ENCODE assay signal across 21 mouse cellular contexts in genomic region chr5:117164516-117164915, GRCm38 (mm10). TPM values are rescaled to one million over a fixed set of nuclear protein-coding genes. Genes with fewer than 3 reads are reported as not detected.
A peak's percentile ranks its signal among the peaks of the same experiment; 100 is the strongest.
DNase-seq lines count a peak whose midpoint lies in the region; ATAC-seq and TF ChIP-seq lines count a peak whose summit lies in the region.
"Had no signal": no experiment of that assay in that cellular context is flagged by ENCODE, and none has a peak within 500 bp of the region (broad histone marks: within the 10 kb centered on the region; RNA-seq: fewer than 3 reads in every experiment).

No protein-coding gene starts in this region.

- H3K36me3 ChIP-seq in liver, embryonic 16.5 days (ENCODE audit: control insufficient read depth, insufficient read depth) = 0 out of 2 replicates have a peak, but pooled peaks cover 5% of the 10 kb centered on the region
- H3K36me3 ChIP-seq in liver, embryonic 11.5 days (ENCODE audit: control insufficient read depth, insufficient read depth, low read length) = peaks cover 9% of the 10 kb centered on the region; the same call in 1 of the 2 replicates
- no peaks in the 10 kb centered on the region for H3K36me3 ChIP-seq in lung, postnatal 0 days (ENCODE audit: insufficient read depth, low read length)
- H3K36me3 ChIP-seq: embryonic facial prominence, embryonic 13.5 days; hindbrain, embryonic 15.5 days; limb, embryonic 13.5 days; midbrain, embryonic 12.5 days had no signal

- no peak overlapping the region for H3K4me2 ChIP-seq in liver, embryonic 16.5 days (ENCODE audit: low read depth, low read length)
- no peak overlapping the region for H3K4me2 ChIP-seq in liver, embryonic 11.5 days
- H3K4me2 ChIP-seq in lung, postnatal 0 days (replicated peaks; ENCODE audit: low read depth, low read length) = no peak overlapping the region
- H3K4me2 ChIP-seq: embryonic facial prominence, embryonic 13.5 days; hindbrain, embryonic 15.5 days; limb, embryonic 13.5 days; lung, embryonic 14.5 days; midbrain, embryonic 12.5 days had no signal

- no peaks in the 10 kb centered on the region for H3K9me3 ChIP-seq in liver, embryonic 16.5 days (replicated peaks; ENCODE audit: control insufficient read depth, low read length)
- no peaks in the 10 kb centered on the region for H3K9me3 ChIP-seq in liver, embryonic 11.5 days (ENCODE audit: control insufficient read depth, low read length)
- H3K9me3 ChIP-seq in lung, postnatal 0 days (ENCODE audit: low read length) = no peaks in the 10 kb centered on the region
- H3K9me3 ChIP-seq: embryonic facial prominence, embryonic 13.5 days; hindbrain, embryonic 15.5 days; limb, embryonic 13.5 days; midbrain, embryonic 12.5 days had no signal

- no peak overlapping the region for H3K4me3 ChIP-seq in liver, embryonic 16.5 days (ENCODE audit: low read depth, low read length)
- H3K4me3 ChIP-seq in liver, embryonic 11.5 days (ENCODE audit: low read depth, low read length) = no peak overlapping the region
- H3K4me3 ChIP-seq in lung, postnatal 0 days (ENCODE audit: low read depth, low read length) = no peak overlapping the region
- H3K4me3 ChIP-seq: embryonic facial prominence, embryonic 13.5 days; hindbrain, embryonic 15.5 days; limb, embryonic 13.5 days; midbrain, embryonic 12.5 days had no signal

- TF ChIP-seq EP300 in lung, postnatal 0 days (IDR thresholded peaks at IDR 0.05) = no peak

- no peak overlapping the region for H3K9ac ChIP-seq in liver, embryonic 16.5 days (ENCODE audit: low read depth, low read length)
- H3K9ac ChIP-seq in liver, embryonic 11.5 days (ENCODE audit: low read depth, low read length) = no peak overlapping the region
- no peak overlapping the region for H3K9ac ChIP-seq in lung, postnatal 0 days (replicated peaks; ENCODE audit: low read depth)
- H3K9ac ChIP-seq: embryonic facial prominence, embryonic 13.5 days; hindbrain, embryonic 15.5 days; limb, embryonic 13.5 days; lung, embryonic 14.5 days; midbrain, embryonic 12.5 days had no signal

- no peak for TF ChIP-seq CTCF in lung, postnatal 0 days (IDR thresholded peaks at IDR 0.05)

- H3K4me1 ChIP-seq in liver, embryonic 16.5 days (ENCODE audit: control insufficient read depth, low read depth, low read length) = peaks cover 6% of the 10 kb centered on the region
- H3K4me1 ChIP-seq in liver, embryonic 11.5 days (replicated peaks; ENCODE audit: control insufficient read depth, insufficient read depth, low read length) = peaks cover 4% of the 10 kb centered on the region
- no peaks in the 10 kb centered on the region for H3K4me1 ChIP-seq in lung, postnatal 0 days (ENCODE audit: insufficient read depth, low read depth, low read length)
- H3K4me1 ChIP-seq: embryonic facial prominence, embryonic 13.5 days; hindbrain, embryonic 15.5 days had no signal

- H3K27me3 ChIP-seq in liver, embryonic 16.5 days (ENCODE audit: control insufficient read depth, insufficient read depth, low read depth, low read length) = no peaks in the 10 kb centered on the region
- H3K27me3 ChIP-seq in liver, embryonic 11.5 days (replicated peaks; ENCODE audit: control insufficient read depth, insufficient read depth, low read length) = no peaks in the 10 kb centered on the region
- no peaks in the 10 kb centered on the region for H3K27me3 ChIP-seq in lung, postnatal 0 days (replicated peaks; ENCODE audit: insufficient read depth, low read length)
- H3K27me3 ChIP-seq: embryonic facial prominence, embryonic 13.5 days; hindbrain, embryonic 15.5 days; limb, embryonic 13.5 days; midbrain, embryonic 12.5 days had no signal

- peak; percentile 36 for ATAC-seq in liver, embryonic 16.5 days (ENCODE audit: low read depth)
- no peak for ATAC-seq in liver, embryonic 11.5 days (replicated peaks; ENCODE audit: low FRiP score)
- ATAC-seq in megakaryocyte progenitor cell, adult 5-6 weeks (replicated peaks; ENCODE audit: poor library complexity) = peak; percentile 60
- no peak for ATAC-seq in lung, postnatal 0 days
- ATAC-seq: activated CD4-positive, CD25-positive, alpha-beta regulatory T cell, adult 4 months; forebrain, embryonic 14.5 days had no signal

- no peak overlapping the region for H3K27ac ChIP-seq in liver, embryonic 16.5 days (ENCODE audit: low read length)
- no peak overlapping the region for H3K27ac ChIP-seq in liver, embryonic 11.5 days (ENCODE audit: low read depth, low read length)
- no peak overlapping the region for H3K27ac ChIP-seq in lung, postnatal 0 days (ENCODE audit: low read length)
- H3K27ac ChIP-seq: embryonic facial prominence, embryonic 13.5 days; hindbrain, embryonic 15.5 days; limb, embryonic 13.5 days; midbrain, embryonic 12.5 days had no signal

- 80% methylated on average over 5 of the region's 5 CpGs for WGBS in liver, embryonic 16.5 days (ENCODE audit: insufficient replicate concordance)
- 86% methylated on average over 5 of the region's 5 CpGs for WGBS in liver, embryonic 11.5 days
- 87% methylated on average over 5 of the region's 5 CpGs for WGBS in lung, postnatal 0 days

- DNase-seq in cerebellum, adult 9-11 months = peak; percentile 61
- DNase-seq in cerebellum, adult 8-10 months = no peak
- no peak for DNase-seq in liver, embryonic 11.5 days (ENCODE audit: low spot score)
- DNase-seq in cerebellum, postnatal 25 days = peak; percentile 52 to 55
- DNase-seq in lung, postnatal 0 days (ENCODE audit: low spot score) = no peak
- no peak for DNase-seq in right cerebral cortex, adult 18-20 months
- DNase-seq: adrenal gland, postnatal 10 days; heart, postnatal 4 days; kidney, adult 11 months; kidney, postnatal 10 days; lung, embryonic 14.5 days; lung, postnatal 4 days; thymus, postnatal 14 days had no signal

RNA-seq across cellular contexts. Expression of gene Taok3, which starts 44.6 kb away (rescaled TPM):
- polyA plus RNA-seq in liver, embryonic 16.5 days (2015; fragmentation: Nextera tagmentation; extraction: Ambion mirVana) = 39.9 and 41.8 TPM in 2 replicates
- polyA plus RNA-seq in liver, embryonic 11.5 days (2014; fragmentation: Nextera tagmentation; extraction: Ambion mirVana) = 69.3 and 73.6 TPM in 2 replicates
- total RNA-seq in megakaryocyte progenitor cell, adult 5-6 weeks (2015) = 62.9 and 66.8 TPM in 2 replicates
- total RNA-seq in megakaryocyte progenitor cell, adult 5-6 weeks (2017) = 43.6 and 57.8 TPM in 2 replicates
- 55.5 and 67.3 TPM in 2 replicates for polyA plus RNA-seq in lung, postnatal 0 days (2015; fragmentation: Nextera tagmentation; extraction: Ambion mirVana)

RNA-seq across cellular contexts. Expression of gene Suds3, which starts 48.6 kb away (rescaled TPM):
- polyA plus RNA-seq in liver, embryonic 16.5 days (2015; fragmentation: Nextera tagmentation; extraction: Ambion mirVana) = 24.1 and 26.6 TPM in 2 replicates
- polyA plus RNA-seq in liver, embryonic 11.5 days (2014; fragmentation: Nextera tagmentation; extraction: Ambion mirVana) = 37.8 and 41.9 TPM in 2 replicates
- 20.0 and 23.2 TPM in 2 replicates for total RNA-seq in megakaryocyte progenitor cell, adult 5-6 weeks (2015)
- 106 and 114 TPM in 2 replicates for total RNA-seq in megakaryocyte progenitor cell, adult 5-6 weeks (2017)
- polyA plus RNA-seq in lung, postnatal 0 days (2015; fragmentation: Nextera tagmentation; extraction: Ambion mirVana) = 47.1 and 57.8 TPM in 2 replicates

Comparison
In these comparisons a context has a peak if more than half of its experiments do, and no peak if none do; other contexts are left out.
1. DNase-seq: peak in cerebellum, adult 9-11 months (single experiment) and cerebellum, postnatal 25 days (2 of 2); none in cerebellum, adult 8-10 months (single experiment), liver, embryonic 11.5 days (single experiment), lung, postnatal 0 days (single experiment) and right cerebral cortex, adult 18-20 months (single experiment).
2. ATAC-seq: peak in liver, embryonic 16.5 days (single experiment) and megakaryocyte progenitor cell, adult 5-6 weeks (single experiment); none in liver, embryonic 11.5 days (single experiment) and lung, postnatal 0 days (single experiment).